ENCODE assay signal across 25 mouse cellular contexts in the genomic region with DNA sequence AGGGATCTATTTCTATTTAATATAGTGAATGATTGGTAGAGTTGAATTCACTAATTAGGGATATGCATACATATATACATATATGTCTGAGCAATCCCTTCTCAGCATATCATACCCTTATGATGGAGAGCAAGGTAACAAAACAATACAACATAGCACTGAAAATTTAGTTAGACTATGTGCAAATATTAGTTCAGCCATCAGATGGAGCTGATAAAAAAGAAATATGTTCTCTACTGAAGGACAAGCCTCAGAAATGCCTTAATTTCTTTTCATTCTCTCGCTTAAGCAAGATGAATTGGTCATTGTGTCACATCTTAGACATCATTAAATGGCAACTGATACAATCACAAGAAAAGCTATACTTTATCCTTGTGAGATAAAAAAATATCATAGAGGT.
"Had no signal": no experiment of that assay in that cellular context is flagged by ENCODE, and none has a peak within 500 bp of the region (broad histone marks: within the 10 kb centered on the region; RNA-seq: fewer than 3 reads in every experiment).

No protein-coding gene starts in this region.

- H3K27ac ChIP-seq: limb, embryonic 10.5 days; limb, embryonic 13.5 days; liver, embryonic 12.5 days; liver, embryonic 15.5 days; lung, embryonic 15.5 days; midbrain, embryonic 10.5 days; neural tube, embryonic 13.5 days had no signal

- H3K4me1 ChIP-seq: limb, embryonic 10.5 days; limb, embryonic 13.5 days; liver, embryonic 12.5 days; liver, embryonic 15.5 days; lung, embryonic 15.5 days; megakaryocyte, embryonic 14.5 days; midbrain, embryonic 10.5 days; neural tube, embryonic 13.5 days had no signal

- H3K27me3 ChIP-seq: limb, embryonic 13.5 days; liver, embryonic 12.5 days; liver, embryonic 15.5 days; lung, embryonic 15.5 days; megakaryocyte, embryonic 14.5 days; neural tube, embryonic 13.5 days had no signal

- H3K9ac ChIP-seq: limb, embryonic 13.5 days; liver, embryonic 12.5 days; liver, embryonic 15.5 days; lung, embryonic 15.5 days; neural tube, embryonic 13.5 days had no signal

- H3K36me3 ChIP-seq: limb, embryonic 10.5 days; limb, embryonic 13.5 days; liver, embryonic 12.5 days; liver, embryonic 15.5 days; lung, embryonic 15.5 days; midbrain, embryonic 10.5 days; neural tube, embryonic 13.5 days had no signal

- ATAC-seq: intestine, embryonic 16.5 days; liver, embryonic 12.5 days had no signal

- H3K9me3 ChIP-seq: limb, embryonic 10.5 days; limb, embryonic 13.5 days; liver, embryonic 12.5 days; liver, embryonic 15.5 days; lung, embryonic 15.5 days; megakaryocyte, embryonic 14.5 days; midbrain, embryonic 10.5 days; neural tube, embryonic 13.5 days had no signal

- DNase-seq: kidney, adult 18-20 months; kidney, adult 9 months; kidney, postnatal 14 days; kidney, postnatal 4 days; layer of hippocampus, adult 9-11 months; layer of hippocampus, postnatal 36 days; liver; lung, adult 18-20 months; lung, postnatal 10 days; lung, postnatal 36 days; retina, postnatal 1 day; right cerebral cortex, postnatal 25 days; spleen, adult 18-20 months; thymus, adult 18-20 months; thymus, postnatal 36 days had no signal

- H3K4me3 ChIP-seq: limb, embryonic 10.5 days; limb, embryonic 13.5 days; liver, embryonic 12.5 days; liver, embryonic 15.5 days; lung, embryonic 15.5 days; megakaryocyte, embryonic 14.5 days; midbrain, embryonic 10.5 days; myocyte; neural tube, embryonic 13.5 days had no signal

- H3K4me2 ChIP-seq: limb, embryonic 13.5 days; liver, embryonic 12.5 days; liver, embryonic 15.5 days; lung, embryonic 15.5 days; neural tube, embryonic 13.5 days had no signal
